Mouse (Mus musculus) lung, embryonic 16.5 days (tissue): ENCODE results near the gene Dapp1. TPM values are rescaled to one million over a fixed set of nuclear protein-coding genes. Genes with fewer than 3 reads are reported as not detected.

Experiments used
- ATAC-seq: fragments of 200-750 bp; cut with Nextera tagmentation; 2 replicates; pipeline ENCODE4 v1.8.0; 2017; ENCODE audit warnings: low read depth, mild to moderate bottlenecking, moderate library complexity
- H3K27ac ChIP-seq: fragments of 300-500 bp; sonication (generic); 2 replicates; pipeline ENCODE4 v1.5.1; 2014; ENCODE audit warnings: mild to moderate bottlenecking, control low read depth, low read length
- H3K27me3 ChIP-seq: fragments of 300-500 bp; sonication (generic); 2 replicates; pipeline ENCODE4 v1.6.1; 2014; ENCODE audit warnings: low read depth, low read length, mixed read lengths; ENCODE audit not compliant: control insufficient read depth, insufficient read depth
- H3K36me3 ChIP-seq: fragments of 300-500 bp; sonication (generic); 2 replicates; pipeline ENCODE4 v1.6.1; 2014; ENCODE audit warnings: low read length; ENCODE audit not compliant: control insufficient read depth, insufficient read depth
- H3K4me1 ChIP-seq: fragments of 300-500 bp; sonication (generic); replicated peaks from 2 replicates; pipeline ENCODE4 v1.6.1; 2014; ENCODE audit warnings: low read length, mixed read lengths; ENCODE audit not compliant: control insufficient read depth, insufficient read depth
- H3K4me2 ChIP-seq: fragments of 300-500 bp; sonication (generic); 2 replicates; pipeline ENCODE4 v1.6.1; 2014; ENCODE audit warnings: low read depth, low read length, control low read depth
- H3K4me3 ChIP-seq: fragments of 300-500 bp; sonication (generic); 2 replicates; pipeline ENCODE4 v1.5.1; 2014; ENCODE audit warnings: mild to moderate bottlenecking, low read length, control low read depth
- H3K9ac ChIP-seq: fragments of 300-500 bp; sonication (generic); 2 replicates; pipeline ENCODE4 v1.6.1; 2014; ENCODE audit warnings: low read length, control low read depth
- H3K9me3 ChIP-seq: fragments of 300-500 bp; sonication (generic); 2 replicates; pipeline ENCODE4 v1.6.1; 2016; ENCODE audit warnings: low read length; ENCODE audit not compliant: control insufficient read depth
- WGBS: fragments of 180-500 bp; shearing (Covaris S2); extraction: QIAGEN DNeasy Blood & Tissue Kit; methylation state at CpG from one replicate; pipeline ENCODE4 v1.1.7; 2014; 5-methylcytosine and 5-hydroxymethylcytosine counted together
- polyA plus RNA-seq: library from polyadenylated mRNA; unstranded; fragments of >200 nt; fragmentation: Nextera tagmentation; extraction: Ambion mirVana; gene quantifications from 2 replicates; pipeline ENCODE4 v1.2.1, GENCODE M21; 2015

Dapp1 gene
- 7.5 and 9.0 TPM in 2 replicates for polyA plus RNA-seq

GRCm38 (mm10) chr3:137981382-137981750 is at the start of gene Dapp1:
Gene Dapp1, minus strand, starts transcription at chr3:137981545.
- Histone ChIP-seq H3K27me3 (no peaks in the 10 kb centered on the region), H3K4me1 (peaks cover 10% of the 10 kb centered on the region; the same call in 1 of the 2 replicates), H3K9me3 (no peaks in the 10 kb centered on the region), H3K27ac (peak within 1 kb of the TSS; percentile 73), H3K9ac (peak within 1 kb of the TSS; percentile 66), H3K36me3 (no peaks in the 10 kb centered on the region), H3K4me2 (peak within 1 kb of the TSS; percentile 59), H3K4me3 (peak within 1 kb of the TSS; percentile 55)
- ATAC-seq = peak; percentile 93
- 4% methylated on average over 10 of the region's 10 CpGs for WGBS

- Histone ChIP-seq H3K4me2 (no peak overlapping the region), H3K27ac (no peak overlapping the region), H3K4me3 (no peak overlapping the region), H3K9me3 (no peaks in the 10 kb centered on the region), H3K9ac (no peak overlapping the region), H3K4me1 (no peaks in the 10 kb centered on the region), H3K27me3 (no peaks in the 10 kb centered on the region), H3K36me3 (no peaks in the 10 kb centered on the region)
- WGBS = 79% methylated on average over 6 of the region's 6 CpGs
- no peak for ATAC-seq
Measured at GRCm38 (mm10) chr3:138030563-138030962, 49.2 kb upstream of the Dapp1 start.

GRCm38 (mm10) chr3:138029351-138029750 is 48.0 kb upstream of the Dapp1 start:
- no peak for ATAC-seq
- Histone ChIP-seq H3K4me3 (no peak overlapping the region), H3K27ac (no peak overlapping the region), H3K9ac (no peak overlapping the region), H3K4me2 (no peak overlapping the region), H3K27me3 (no peaks in the 10 kb centered on the region), H3K36me3 (no peaks in the 10 kb centered on the region), H3K4me1 (no peaks in the 10 kb centered on the region), H3K9me3 (no peaks in the 10 kb centered on the region)
- WGBS = 83% methylated on average over 5 of the region's 5 CpGs

GRCm38 (mm10) chr3:138027575-138028362 is 46.4 kb upstream of the Dapp1 start:
- H3K27ac ChIP-seq = no peak overlapping the region
- ATAC-seq = no peak

GRCm38 (mm10) chr3:138026286-138026685 is 44.9 kb upstream of the Dapp1 start:
- Histone ChIP-seq H3K9me3 (no peaks in the 10 kb centered on the region), H3K36me3 (no peaks in the 10 kb centered on the region), H3K4me3 (no peak overlapping the region), H3K9ac (no peak overlapping the region), H3K4me2 (no peak overlapping the region), H3K27ac (no peak overlapping the region), H3K27me3 (no peaks in the 10 kb centered on the region), H3K4me1 (no peaks in the 10 kb centered on the region)
- WGBS = 65% methylated on average over 10 of the region's 10 CpGs
- ATAC-seq = peak; percentile 34; the same call in 1 of the 2 replicates

More at GRCm38 (mm10) chr3:138027575-138028362, 46.4 kb upstream of the Dapp1 start:
- Histone ChIP-seq H3K36me3 (no peaks in the 10 kb centered on the region), H3K4me2 (no peak overlapping the region), H3K27me3 (no peaks in the 10 kb centered on the region), H3K4me1 (no peaks in the 10 kb centered on the region), H3K9ac (no peak overlapping the region), H3K9me3 (no peaks in the 10 kb centered on the region), H3K4me3 (no peak overlapping the region)
- WGBS = 61% methylated on average over 5 of the region's 5 CpGs

- 80% methylated on average over 4 of the region's 4 CpGs for WGBS
Measured at GRCm38 (mm10) chr3:138022651-138023050, 41.3 kb upstream of the Dapp1 start.

GRCm38 (mm10) chr3:138022003-138022402 is 40.7 kb upstream of the Dapp1 start:
- Histone ChIP-seq H3K27me3 (no peaks in the 10 kb centered on the region), H3K9ac (no peak overlapping the region), H3K4me2 (no peak overlapping the region), H3K36me3 (no peaks in the 10 kb centered on the region), H3K4me1 (no peaks in the 10 kb centered on the region), H3K4me3 (no peak overlapping the region), H3K27ac (no peak overlapping the region), H3K9me3 (no peaks in the 10 kb centered on the region)
- WGBS = 82% methylated on average over 4 of the region's 4 CpGs
- ATAC-seq = no peak

More at GRCm38 (mm10) chr3:138022651-138023050, 41.3 kb upstream of the Dapp1 start:
- Histone ChIP-seq H3K4me2 (no peak overlapping the region), H3K4me3 (no peak overlapping the region), H3K4me1 (no peaks in the 10 kb centered on the region), H3K36me3 (no peaks in the 10 kb centered on the region), H3K9ac (no peak overlapping the region), H3K27ac (no peak overlapping the region), H3K27me3 (no peaks in the 10 kb centered on the region), H3K9me3 (no peaks in the 10 kb centered on the region)
- ATAC-seq = no peak

GRCm38 (mm10) chr3:138016810-138017209 is 35.5 kb upstream of the Dapp1 start:
- Histone ChIP-seq H3K9me3 (no peaks in the 10 kb centered on the region), H3K27ac (no peak overlapping the region), H3K4me1 (no peaks in the 10 kb centered on the region), H3K9ac (no peak overlapping the region), H3K27me3 (no peaks in the 10 kb centered on the region), H3K36me3 (no peaks in the 10 kb centered on the region), H3K4me3 (no peak overlapping the region), H3K4me2 (no peak overlapping the region)
- 90% methylated on average over 12 of the region's 12 CpGs for WGBS
- ATAC-seq = no peak

GRCm38 (mm10) chr3:138014725-138015124 is 33.4 kb upstream of the Dapp1 start:
- no peak overlapping the region for H3K27ac ChIP-seq
- no peaks in the 10 kb centered on the region for H3K9me3 ChIP-seq
- H3K27me3 ChIP-seq = no peaks in the 10 kb centered on the region
- H3K4me2 ChIP-seq = no peak overlapping the region
- H3K4me3 ChIP-seq = no peak overlapping the region
- no peaks in the 10 kb centered on the region for H3K4me1 ChIP-seq
- 53% methylated on average over 2 of the region's 2 CpGs for WGBS
- ATAC-seq = no peak
- no peaks in the 10 kb centered on the region for H3K36me3 ChIP-seq
- no peak overlapping the region for H3K9ac ChIP-seq
